Mouse (Mus musculus): ENCODE data around the gene Myh7b. TPM values are rescaled to one million over a fixed set of nuclear protein-coding genes. Genes with fewer than 3 reads are reported as not detected.

The Myh7b gene
- polyA plus RNA-seq (2012; rRNA removed; ENCODE audit: low replicate concordance), result 0.21 and 0.39 TPM in 2 replicates

GRCm38 (mm10) chr2:155610978-155611377 is at the start of gene Myh7b:
TSS of gene Myh7b (plus strand) at chr2:155611212.

GRCm38 (mm10) chr2:155592137-155592853 is 18.7 kb upstream of the Myh7b start, which contains the start of gene Gss:
TSS of gene Gss (minus strand) at chr2:155592810.

Other genes with a start within 250 kb of the Myh7b start
- 107 and 345 TPM in 2 replicates for gene Trp53inp2, start 230.2 kb upstream of the Myh7b start, polyA plus RNA-seq (2012; rRNA removed; ENCODE audit: low replicate concordance)
- gene Ncoa6, start 137.3 kb upstream of the Myh7b start, polyA plus RNA-seq (2012; rRNA removed; ENCODE audit: low replicate concordance), result 17.4 and 90.7 TPM in 2 replicates
- gene Acss2, start 93.3 kb upstream of the Myh7b start, polyA plus RNA-seq (2012; rRNA removed; ENCODE audit: low replicate concordance), result 326 and 376 TPM in 2 replicates
- gene Ggt7, start 93.0 kb upstream of the Myh7b start, polyA plus RNA-seq (2012; rRNA removed; ENCODE audit: low replicate concordance), result 5.9 and 28.5 TPM in 2 replicates
- 22.4 and 30.8 TPM in 2 replicates for gene Gss, start 18.4 kb upstream of the Myh7b start, polyA plus RNA-seq (2012; rRNA removed; ENCODE audit: low replicate concordance)
- gene Trpc4ap, start 81.2 kb downstream of the Myh7b start, polyA plus RNA-seq (2012; rRNA removed; ENCODE audit: low replicate concordance), result 152 and 177 TPM in 2 replicates
- 38.8 and 49.6 TPM in 2 replicates for gene Edem2, start 118.3 kb downstream of the Myh7b start, polyA plus RNA-seq (2012; rRNA removed; ENCODE audit: low replicate concordance)
- gene Gm17581, start 124.7 kb downstream of the Myh7b start, polyA plus RNA-seq (2012; rRNA removed; ENCODE audit: low replicate concordance), result not detected in 2 replicates
- 20.1 and 20.5 TPM in 2 replicates for gene Procr, start 139.9 kb downstream of the Myh7b start, polyA plus RNA-seq (2012; rRNA removed; ENCODE audit: low replicate concordance)
- gene Mmp24, start 164.1 kb downstream of the Myh7b start, polyA plus RNA-seq (2012; rRNA removed; ENCODE audit: low replicate concordance), result 0.12 and 0.13 TPM in 2 replicates
- gene BC029722, start 208.2 kb downstream of the Myh7b start, polyA plus RNA-seq (2012; rRNA removed; ENCODE audit: low replicate concordance), result 60.4 and 88.2 TPM in 2 replicates
- 85.6 and 109 TPM in 2 replicates for gene Eif6, start 215.7 kb downstream of the Myh7b start, polyA plus RNA-seq (2012; rRNA removed; ENCODE audit: low replicate concordance)
- 0.12 TPM in 1 of 2 replicates, not detected in the other for gene Fam83c, start 223.6 kb downstream of the Myh7b start, polyA plus RNA-seq (2012; rRNA removed; ENCODE audit: low replicate concordance)

All from subcutaneous adipose tissue, adult 2 months (tissue).